Mouse (Mus musculus) hindbrain, embryonic 10.5 days (tissue): ENCODE measurements at regions not wholly inside any gene's neighbourhood (a gene's known extent, or its start where the extent isn't known, plus 50 kb on each side); places are given as distances from the start of the nearest gene placed in this dataset.

ENCODE experiments used
- DNase-seq: peaks from one replicate; pipeline ENCODE4 v3.0.0-alpha.2; 2017; ENCODE audit warnings: low spot score
- H3K27ac ChIP-seq: fragments of 300-500 bp; sonication (generic); 2 replicates; pipeline ENCODE4 v1.5.1; 2016; ENCODE audit warnings: mild to moderate bottlenecking, moderate library complexity
- H3K27me3 ChIP-seq: fragments of 300-500 bp; sonication (generic); 2 replicates; pipeline ENCODE4 v1.6.1; 2016; ENCODE audit warnings: mild to moderate bottlenecking; ENCODE audit not compliant: poor library complexity, insufficient read depth, severe bottlenecking
- H3K36me3 ChIP-seq: fragments of 300-500 bp; sonication (generic); 2 replicates; pipeline ENCODE4 v1.6.1; 2016; ENCODE audit warnings: mild to moderate bottlenecking, moderate library complexity
- H3K4me1 ChIP-seq: fragments of 300-500 bp; sonication (generic); replicated peaks from 2 replicates; pipeline ENCODE4 v1.6.1; 2016; ENCODE audit warnings: mild to moderate bottlenecking
- H3K4me3 ChIP-seq: fragments of 300-500 bp; sonication (generic); 2 replicates; pipeline ENCODE4 v1.5.1; 2016; ENCODE audit warnings: mild to moderate bottlenecking, moderate library complexity
- H3K9me3 ChIP-seq: fragments of 300-500 bp; sonication (generic); 2 replicates; pipeline ENCODE4 v1.6.1; 2016; ENCODE audit warnings: mild to moderate bottlenecking, moderate library complexity
- WGBS: fragments of 180-500 bp; shearing (Covaris S2); methylation state at CpG from one replicate; pipeline ENCODE4 v1.1.7; 2016; 5-methylcytosine and 5-hydroxymethylcytosine counted together

- no peak overlapping the region for H3K4me3 ChIP-seq
- no peak for DNase-seq
- H3K4me1 ChIP-seq, result no peaks in the 10 kb centered on the region
- no peaks in the 10 kb centered on the region for H3K36me3 ChIP-seq
- no peak overlapping the region for H3K27ac ChIP-seq
- H3K27me3 ChIP-seq, result no peaks in the 10 kb centered on the region
- whole genome bisulfite sequencing, result 83% methylated on average over 3 of the region's 3 CpGs
- H3K9me3 ChIP-seq, result peaks cover 6% of the 10 kb centered on the region; the same call in 1 of the 2 replicates
Observed at GRCm38 (mm10) chr7:114912109-114912508, 168.6 kb downstream of the Insc start.

DNA sequence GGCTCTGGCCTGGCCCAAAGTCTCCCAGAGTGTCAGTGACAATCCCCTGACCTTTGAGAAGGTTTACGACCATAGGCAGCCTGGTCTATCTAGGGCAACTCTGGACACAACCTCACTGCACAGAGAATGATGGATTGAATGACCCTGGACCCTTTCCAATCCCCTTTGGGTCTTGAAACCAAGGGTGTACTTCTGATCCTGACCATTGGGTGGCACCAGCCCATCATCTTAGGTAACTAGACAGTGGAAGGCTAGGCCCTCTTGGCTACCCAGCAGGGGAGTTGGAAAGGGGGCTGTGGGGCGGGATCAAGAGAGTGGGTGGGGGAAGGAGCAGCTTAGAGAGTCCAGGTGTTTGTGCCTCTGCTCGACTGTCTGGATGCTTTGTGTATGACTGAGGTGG lies 178.7 kb downstream of the Insc start:
- peak; percentile 77 for DNase-seq
- 11% methylated on average over 3 of the region's 3 CpGs for WGBS
- Histone ChIP-seq H3K4me1 (no peaks in the 10 kb centered on the region), H3K4me3 (no peak overlapping the region), H3K36me3 (no peaks in the 10 kb centered on the region), H3K9me3 (no peaks in the 10 kb centered on the region), H3K27me3 (no peaks in the 10 kb centered on the region), H3K27ac (no peak overlapping the region)

DNA sequence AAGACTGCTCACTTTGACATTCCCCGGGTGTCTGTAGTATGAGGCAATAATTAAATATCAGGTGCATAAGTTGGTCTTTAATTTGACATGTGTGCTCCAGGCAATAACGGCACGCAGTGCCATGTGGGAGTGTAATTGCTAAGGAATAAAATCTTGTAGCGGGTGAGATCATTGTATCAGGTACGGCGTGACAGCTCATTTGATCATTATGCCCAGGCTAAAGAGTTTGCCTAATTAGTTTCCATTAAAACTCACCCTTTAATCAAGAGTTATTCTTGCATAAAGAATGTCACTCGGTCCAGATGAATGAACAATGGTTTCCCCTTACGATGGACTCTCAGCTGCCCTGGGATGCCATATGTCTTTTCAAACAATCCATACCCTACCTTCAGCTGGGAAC lies 190.4 kb downstream of the Insc start:
- Histone ChIP-seq H3K4me1 (no peaks in the 10 kb centered on the region), H3K4me3 (no peak overlapping the region), H3K36me3 (no peaks in the 10 kb centered on the region), H3K27ac (no peak overlapping the region), H3K27me3 (no peaks in the 10 kb centered on the region), H3K9me3 (no peaks in the 10 kb centered on the region)
- 88% methylated on average over 8 of the region's 8 CpGs for whole genome bisulfite sequencing
- no peak for DNase-seq

GRCm38 (mm10) chr7:114950759-114951158 lies 207.3 kb downstream of the Insc start:
- no peak for DNase-seq
- Histone ChIP-seq H3K27me3 (no peaks in the 10 kb centered on the region), H3K9me3 (no peaks in the 10 kb centered on the region), H3K4me1 (no peaks in the 10 kb centered on the region), H3K4me3 (no peak overlapping the region), H3K27ac (no peak overlapping the region), H3K36me3 (no peaks in the 10 kb centered on the region)

- Histone ChIP-seq H3K4me3 (no peak overlapping the region), H3K27me3 (0 out of 2 replicates have a peak, but pooled peaks cover 3% of the 10 kb centered on the region), H3K4me1 (peaks cover 6% of the 10 kb centered on the region; the same call in 1 of the 2 replicates), H3K36me3 (no peaks in the 10 kb centered on the region), H3K9me3 (no peaks in the 10 kb centered on the region), H3K27ac (no peak overlapping the region)
- DNase-seq, result no peak
- 60% methylated on average over 5 of the region's 5 CpGs for WGBS
Observed at GRCm38 (mm10) chr7:114963206-114963605, 219.7 kb downstream of the Insc start.

DNA sequence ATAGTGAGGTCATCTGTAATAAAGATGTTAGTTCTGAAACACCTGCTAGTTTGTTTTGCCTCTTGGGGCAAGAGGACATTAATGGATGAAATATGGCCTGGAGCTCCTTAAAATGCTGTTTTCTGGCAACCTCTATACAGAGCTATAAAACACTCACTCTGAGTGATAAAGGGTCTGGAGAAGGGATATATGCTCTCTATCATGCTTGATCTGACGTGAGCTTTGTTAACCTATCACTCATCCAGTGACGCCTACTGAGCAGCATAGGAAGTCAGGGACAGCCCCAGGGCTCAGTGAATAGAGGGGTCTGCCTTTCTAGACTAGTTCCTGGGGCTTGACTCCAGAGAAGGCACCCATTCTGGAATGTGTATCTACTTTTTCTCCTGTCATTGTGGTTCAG lies 222.4 kb downstream of the Insc start:
- 0 out of 2 replicates have a peak, but pooled peaks cover 3% of the 10 kb centered on the region for H3K27me3 ChIP-seq
- DNase-seq, result no peak

DNA sequence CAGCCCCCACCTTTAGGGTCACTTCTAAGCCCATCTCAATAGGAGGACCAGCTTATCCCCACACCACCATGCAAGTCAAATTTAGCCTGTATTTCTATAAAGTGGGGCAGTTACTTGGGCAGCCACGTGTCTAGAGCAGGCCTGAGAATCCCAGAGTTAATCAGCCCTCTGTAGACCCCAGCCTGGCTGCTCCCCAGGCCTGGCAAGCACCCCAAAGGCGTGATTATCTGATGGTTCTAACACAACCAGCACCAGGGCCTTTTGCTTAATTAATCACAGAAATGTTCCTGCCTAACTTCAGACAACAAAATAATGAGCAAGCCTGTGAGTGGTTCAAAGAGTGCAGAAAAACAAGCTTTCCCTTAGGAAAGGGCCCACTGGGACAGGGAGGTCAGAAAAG lies 243.0 kb downstream of the Insc start:
- no peak overlapping the region for H3K27ac ChIP-seq
- H3K4me3 ChIP-seq, result no peak overlapping the region
- H3K9me3 ChIP-seq, result no peaks in the 10 kb centered on the region
- no peaks in the 10 kb centered on the region for H3K36me3 ChIP-seq
- DNase-seq, result no peak
- 63% methylated on average over 2 of the region's 2 CpGs for WGBS
- H3K4me1 ChIP-seq, result no peaks in the 10 kb centered on the region
- H3K27me3 ChIP-seq, result peaks cover 3% of the 10 kb centered on the region; the same call in 1 of the 2 replicates

More for the DNA sequence above, 222.4 kb downstream of the Insc start:
- Histone ChIP-seq H3K36me3 (no peaks in the 10 kb centered on the region), H3K27ac (no peak overlapping the region), H3K4me3 (no peak overlapping the region), H3K9me3 (no peaks in the 10 kb centered on the region), H3K4me1 (no peaks in the 10 kb centered on the region)
- 63% methylated on average over 2 of the region's 2 CpGs for WGBS

DNA sequence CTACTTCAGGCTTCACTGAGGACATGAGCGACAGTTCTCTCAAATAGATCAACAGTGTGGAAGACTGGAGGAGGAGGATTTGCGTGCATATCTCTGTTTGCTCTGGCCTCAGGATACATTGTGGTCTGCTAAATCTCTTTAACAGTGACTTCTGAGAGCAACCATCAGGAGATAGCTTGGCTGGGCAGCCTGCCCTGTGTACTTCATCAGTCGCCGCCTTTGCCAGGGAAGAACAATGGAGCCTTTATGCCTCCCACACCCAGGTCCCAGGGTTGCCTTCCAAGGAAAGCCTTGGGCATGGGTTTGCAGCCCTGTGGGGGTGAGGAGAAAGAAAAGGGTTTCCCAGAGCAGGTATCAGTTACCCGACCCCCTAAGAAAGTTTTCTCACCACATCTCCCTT lies 247.8 kb downstream of the Insc start:
- no peak for DNase-seq
- WGBS, result 62% methylated on average over 5 of the region's 5 CpGs

GRCm38 (mm10) chr7:114992440-114992839 lies 248.9 kb downstream of the Insc start:
- no peaks in the 10 kb centered on the region for H3K4me1 ChIP-seq
- no peak for DNase-seq
- no peak overlapping the region for H3K4me3 ChIP-seq
- H3K9me3 ChIP-seq, result no peaks in the 10 kb centered on the region
- H3K27me3 ChIP-seq, result no peaks in the 10 kb centered on the region
- no peak overlapping the region for H3K27ac ChIP-seq
- no peaks in the 10 kb centered on the region for H3K36me3 ChIP-seq
- WGBS, result 90% methylated on average over 3 of the region's 3 CpGs

More for the DNA sequence above, 247.8 kb downstream of the Insc start:
- H3K27me3 ChIP-seq, result no peaks in the 10 kb centered on the region
- no peaks in the 10 kb centered on the region for H3K36me3 ChIP-seq
- no peaks in the 10 kb centered on the region for H3K4me1 ChIP-seq
- no peak overlapping the region for H3K27ac ChIP-seq
- H3K4me3 ChIP-seq, result no peak overlapping the region
- H3K9me3 ChIP-seq, result no peaks in the 10 kb centered on the region

- Histone ChIP-seq H3K27ac (no peak overlapping the region), H3K9me3 (no peaks in the 10 kb centered on the region), H3K4me1 (no peaks in the 10 kb centered on the region), H3K27me3 (no peaks in the 10 kb centered on the region), H3K4me3 (no peak overlapping the region), H3K36me3 (no peaks in the 10 kb centered on the region)
- 89% methylated on average over 7 of the region's 7 CpGs for WGBS
- DNase-seq, result no peak
Observed at GRCm38 (mm10) chr7:115000796-115001524, 257.5 kb downstream of the Insc start.

- WGBS, result 87% methylated on average over 11 of the region's 11 CpGs
- no peak for DNase-seq
Observed at GRCm38 (mm10) chr7:115014253-115014998, 270.9 kb downstream of the Insc start.

DNA sequence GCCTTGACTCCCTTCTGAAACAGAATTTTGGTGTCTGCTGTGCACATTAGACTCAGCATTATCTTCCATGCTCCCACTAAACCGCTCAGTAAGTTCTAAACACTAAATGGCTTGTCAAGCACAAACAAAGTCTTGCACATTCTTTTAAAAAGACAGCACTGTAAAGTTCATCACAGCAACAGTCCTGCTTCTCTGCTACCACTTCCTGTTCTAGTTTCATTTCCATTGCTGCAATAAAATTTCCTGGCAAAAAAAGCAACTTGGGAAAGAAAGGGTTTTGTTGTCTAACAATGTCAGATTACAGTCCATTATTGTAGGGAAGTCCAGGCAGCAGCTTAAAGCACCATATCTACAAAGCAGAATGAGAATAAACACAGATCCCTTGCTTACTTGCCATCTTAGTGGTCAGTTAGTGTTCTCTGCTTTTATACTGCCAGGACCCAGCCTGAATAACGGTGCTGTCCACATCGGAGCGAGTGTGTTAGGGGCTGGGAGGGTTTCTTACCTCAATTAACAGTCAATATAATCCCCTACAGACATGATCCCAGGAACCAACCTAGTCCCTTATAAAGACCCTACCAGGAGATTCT lies 276.0 kb downstream of the Insc start:
- 89% methylated on average over 4 of the region's 4 CpGs for WGBS

More at GRCm38 (mm10) chr7:115014253-115014998, 270.9 kb downstream of the Insc start:
- Histone ChIP-seq H3K4me1 (no peaks in the 10 kb centered on the region), H3K9me3 (no peaks in the 10 kb centered on the region), H3K27ac (no peak overlapping the region), H3K4me3 (no peak overlapping the region), H3K27me3 (no peaks in the 10 kb centered on the region), H3K36me3 (no peaks in the 10 kb centered on the region)

GRCm38 (mm10) chr7:115020023-115020422 lies 276.5 kb downstream of the Insc start:
- WGBS, result 67% methylated on average over 3 of the region's 3 CpGs
- Histone ChIP-seq H3K27me3 (no peaks in the 10 kb centered on the region), H3K27ac (no peak overlapping the region)

More for the DNA sequence above, 276.0 kb downstream of the Insc start:
- Histone ChIP-seq H3K4me3 (no peak overlapping the region), H3K36me3 (no peaks in the 10 kb centered on the region), H3K27me3 (no peaks in the 10 kb centered on the region), H3K4me1 (no peaks in the 10 kb centered on the region), H3K27ac (no peak overlapping the region), H3K9me3 (no peaks in the 10 kb centered on the region)
- DNase-seq, result no peak

More at GRCm38 (mm10) chr7:115020023-115020422, 276.5 kb downstream of the Insc start:
- Histone ChIP-seq H3K4me1 (no peaks in the 10 kb centered on the region), H3K9me3 (no peaks in the 10 kb centered on the region), H3K4me3 (no peak overlapping the region), H3K36me3 (no peaks in the 10 kb centered on the region)
- no peak for DNase-seq
